Mouse (Mus musculus) ES-Bruce4 (cell line): Measurements from ENCODE around the gene Otud4. TPM values are rescaled to one million over a fixed set of nuclear protein-coding genes. Genes with fewer than 3 reads are reported as not detected.
A peak's percentile ranks its signal among the peaks of the same experiment; 100 is the strongest.
"Not testable (repeated sequence)": the region's sequence is repeated elsewhere in the genome, so short reads cannot be mapped to it uniquely, and the experiment has no call there.

ENCODE experiments used
- H3K27ac ChIP-seq: 2 replicates; pipeline ENCODE4 v1.5.1; 2012; ENCODE audit warnings: low read length, inconsistent platforms; ENCODE audit not compliant: insufficient read depth
- H3K27me3 ChIP-seq: 2 replicates; pipeline ENCODE4 v1.6.1; 2012; ENCODE audit warnings: mild to moderate bottlenecking, low read length, inconsistent platforms; ENCODE audit not compliant: control insufficient read depth, poor library complexity, insufficient read depth, severe bottlenecking
- H3K36me3 ChIP-seq: 2 replicates; pipeline ENCODE4 v1.6.1; 2012; ENCODE audit warnings: inconsistent platforms, mild to moderate bottlenecking, low read length, moderate library complexity; ENCODE audit not compliant: control insufficient read depth, poor library complexity, insufficient read depth, severe bottlenecking
- H3K4me1 ChIP-seq: one replicate; pipeline ENCODE4 v1.8.1; 2011; ENCODE audit warnings: low read length; ENCODE audit not compliant: control insufficient read depth, insufficient read depth
- H3K4me3 ChIP-seq: 2 replicates; pipeline ENCODE4 v1.5.1; 2011; ENCODE audit warnings: low read depth, mild to moderate bottlenecking, low read length
- H3K9ac ChIP-seq: 2 replicates; pipeline ENCODE4 v1.6.1; 2012; ENCODE audit warnings: low read depth, mild to moderate bottlenecking, inconsistent platforms; ENCODE audit not compliant: poor library complexity, severe bottlenecking
- H3K9me3 ChIP-seq: replicated peaks from 2 replicates; pipeline ENCODE4 v1.6.1; 2012; ENCODE audit warnings: mild to moderate bottlenecking, low read length, inconsistent platforms; ENCODE audit not compliant: control insufficient read depth, poor library complexity, insufficient read depth, severe bottlenecking
- CTCF ChIP-seq: IDR thresholded peaks from one replicate; pipeline ENCODE4 v1.8.1; 2011; ENCODE audit warnings: low read depth, low read length
- EP300 ChIP-seq: IDR thresholded peaks from 2 replicates; pipeline ENCODE4 v1.6.1; 2011; ENCODE audit warnings: low read depth, low read length; ENCODE audit not compliant: insufficient read depth
- POLR2A ChIP-seq: IDR thresholded peaks from one replicate; pipeline ENCODE4 v1.8.1; 2011; ENCODE audit warnings: low read length; ENCODE audit not compliant: insufficient read depth
- polyA plus RNA-seq: library from polyadenylated mRNA; stranded (reverse); fragments of >200 nt; gene quantifications from 2 replicates; pipeline ENCODE4 v1.2.4, GENCODE M21; 2011; ENCODE audit warnings: low read depth; ENCODE audit not compliant: missing spikeins, insufficient read depth, insufficient read length

The Otud4 gene
- polyA plus RNA-seq, 1 experiment = 161 TPM

DNA sequence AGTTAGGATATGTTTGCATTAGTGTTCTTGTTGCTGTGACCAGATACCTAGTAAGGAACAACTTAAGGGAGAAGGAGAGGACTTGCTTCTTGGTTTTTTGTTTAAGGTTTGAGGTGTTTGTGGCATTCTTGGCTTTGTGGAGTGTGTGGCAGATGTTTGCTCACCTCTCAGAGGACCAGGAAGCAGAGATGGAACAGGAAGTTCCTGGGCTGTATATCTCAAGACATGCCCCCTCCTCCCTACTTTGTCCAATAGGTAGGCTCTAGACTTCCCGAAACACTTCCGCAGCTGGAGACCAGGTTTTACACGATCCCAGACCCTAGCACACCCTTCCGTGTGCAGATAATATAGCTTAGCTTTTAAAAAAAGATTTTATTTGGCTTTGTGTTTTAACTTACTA, 10.2 kb downstream of the Otud4 start:
- H3K27ac ChIP-seq = no peak overlapping the region
- TF ChIP-seq POLR2A = no peak
- TF ChIP-seq CTCF = no peak
- TF ChIP-seq EP300 = no peak
- no peak overlapping the region for H3K4me3 ChIP-seq
- peaks cover 58% of the 10 kb centered on the region for H3K36me3 ChIP-seq
- no peaks in the 10 kb centered on the region for H3K9me3 ChIP-seq
- H3K4me1 ChIP-seq = no peaks in the 10 kb centered on the region
- no peaks in the 10 kb centered on the region for H3K27me3 ChIP-seq
- no peak overlapping the region for H3K9ac ChIP-seq

DNA sequence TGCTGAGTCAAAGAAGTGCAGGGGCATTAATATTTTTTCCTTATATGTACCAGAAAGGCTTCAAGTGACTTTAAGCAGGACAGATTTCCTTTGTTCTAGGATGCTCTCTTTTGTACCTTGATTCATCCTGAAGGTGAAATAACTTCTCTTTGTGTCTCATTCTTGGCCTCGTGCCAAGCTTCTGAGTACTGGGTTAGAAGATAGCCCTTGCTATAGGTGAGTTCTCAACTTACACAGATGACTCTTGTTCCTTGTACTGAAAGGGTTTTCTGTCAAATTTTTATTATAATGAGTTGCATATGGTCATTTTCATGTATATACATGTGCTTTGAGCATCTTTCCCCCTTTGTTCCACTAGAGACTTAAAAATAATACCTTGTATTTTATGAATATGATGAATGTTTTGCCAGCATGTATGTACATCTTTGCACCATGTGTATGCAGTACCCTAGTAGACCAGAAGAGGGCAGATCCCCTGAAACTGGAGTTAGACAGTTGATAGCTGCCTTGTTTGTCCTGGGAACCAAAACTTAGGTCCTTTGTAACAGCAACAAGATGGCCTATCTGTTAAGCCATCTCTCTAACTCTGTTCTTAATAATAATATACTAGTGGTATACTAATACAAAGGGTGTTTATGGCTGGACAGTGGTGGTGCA, 10.9 kb downstream of the Otud4 start:
- H3K4me3 ChIP-seq = no peak overlapping the region

DNA sequence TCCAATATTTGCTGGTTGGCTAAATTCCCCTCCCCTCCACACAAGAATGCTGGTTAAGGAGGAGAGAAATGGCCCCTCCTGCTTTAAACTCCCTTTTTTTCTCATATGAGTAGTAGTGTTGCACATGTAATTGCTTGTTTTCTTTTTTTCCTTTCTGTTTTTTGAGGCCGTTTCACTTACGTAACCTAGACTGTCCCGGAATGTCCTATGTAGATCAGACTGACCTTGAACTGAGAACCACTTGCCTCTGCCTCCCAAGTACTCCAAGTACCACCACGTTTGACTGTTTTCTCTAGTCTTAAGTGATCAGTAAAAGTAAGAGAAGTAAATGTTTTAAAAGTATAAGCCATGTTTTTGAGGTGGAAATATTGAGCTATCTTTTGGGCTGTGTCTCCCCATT, 14.3 kb downstream of the Otud4 start:
- no peaks in the 10 kb centered on the region for H3K9me3 ChIP-seq
- H3K4me1 ChIP-seq = no peaks in the 10 kb centered on the region
- H3K27ac ChIP-seq = no peak overlapping the region; the same call in 1 of the 2 replicates
- TF ChIP-seq EP300 = no peak
- no peak overlapping the region for H3K9ac ChIP-seq
- H3K4me3 ChIP-seq = no peak overlapping the region
- peaks cover 56% of the 10 kb centered on the region for H3K36me3 ChIP-seq
- H3K27me3 ChIP-seq = no peaks in the 10 kb centered on the region

More for the DNA sequence above, 10.9 kb downstream of the Otud4 start:
- Histone ChIP-seq H3K9ac (no peak overlapping the region), H3K27me3 (no peaks in the 10 kb centered on the region), H3K9me3 (no peaks in the 10 kb centered on the region), H3K27ac (no peak overlapping the region), H3K36me3 (peaks cover 61% of the 10 kb centered on the region), H3K4me1 (no peaks in the 10 kb centered on the region)
- TF ChIP-seq CTCF (no peak), EP300 (no peak), POLR2A (no peak)

DNA sequence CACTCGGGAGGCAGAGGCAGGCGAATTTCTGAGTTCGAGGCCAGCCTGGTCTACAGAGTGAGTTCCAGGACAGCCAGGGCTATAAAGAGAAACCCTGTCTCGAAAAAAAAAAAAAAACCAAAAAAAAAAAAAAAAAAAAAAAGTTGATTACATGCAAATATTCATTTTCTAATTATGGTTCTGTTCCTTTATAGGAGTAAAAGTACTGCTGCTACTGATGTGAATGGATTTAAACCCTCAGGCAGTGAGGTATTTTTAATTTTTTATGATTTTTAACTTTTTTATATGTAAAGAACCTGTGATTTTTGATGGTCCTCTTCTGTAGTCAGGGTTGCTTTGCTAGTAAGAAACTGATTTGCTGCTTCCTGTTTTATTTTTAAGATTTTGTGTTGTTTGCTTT, 19.3 kb downstream of the Otud4 start:
- H3K4me3 ChIP-seq, H3K27ac ChIP-seq, H3K9ac ChIP-seq, H3K27me3 ChIP-seq, H3K4me1 ChIP-seq, H3K9me3 ChIP-seq: not testable (repeated sequence)
- peaks cover 79% of the 10 kb centered on the region for H3K36me3 ChIP-seq

DNA sequence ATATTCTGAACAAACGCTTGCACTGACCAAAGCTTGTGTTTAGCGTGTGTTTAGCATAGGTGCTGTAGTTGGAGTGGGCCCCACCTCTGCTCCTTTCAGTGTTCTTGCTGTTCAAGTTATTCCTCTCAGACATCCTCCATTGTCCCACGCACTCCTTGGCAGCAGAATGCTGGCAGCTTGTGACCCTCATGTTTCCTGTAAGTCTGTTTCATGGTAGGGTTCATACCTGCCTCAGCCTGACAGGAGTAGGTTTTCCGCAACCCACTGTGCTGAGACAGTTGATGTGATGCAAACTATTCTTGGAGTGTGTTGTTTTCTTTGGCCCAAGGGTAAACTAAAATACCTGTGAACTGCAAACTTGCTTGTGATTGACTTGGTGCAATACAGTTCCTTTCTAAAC, 37.0 kb downstream of the Otud4 start:
- H3K27me3 ChIP-seq = no peaks in the 10 kb centered on the region
- no peak overlapping the region for H3K27ac ChIP-seq
- no peak overlapping the region for H3K4me3 ChIP-seq
- H3K4me1 ChIP-seq = peaks cover 3% of the 10 kb centered on the region
- H3K9me3 ChIP-seq = no peaks in the 10 kb centered on the region
- H3K9ac ChIP-seq = no peak overlapping the region
- peaks cover 42% of the 10 kb centered on the region for H3K36me3 ChIP-seq
- no peak for TF ChIP-seq EP300
- no peak for TF ChIP-seq CTCF
- no peak for TF ChIP-seq POLR2A

DNA sequence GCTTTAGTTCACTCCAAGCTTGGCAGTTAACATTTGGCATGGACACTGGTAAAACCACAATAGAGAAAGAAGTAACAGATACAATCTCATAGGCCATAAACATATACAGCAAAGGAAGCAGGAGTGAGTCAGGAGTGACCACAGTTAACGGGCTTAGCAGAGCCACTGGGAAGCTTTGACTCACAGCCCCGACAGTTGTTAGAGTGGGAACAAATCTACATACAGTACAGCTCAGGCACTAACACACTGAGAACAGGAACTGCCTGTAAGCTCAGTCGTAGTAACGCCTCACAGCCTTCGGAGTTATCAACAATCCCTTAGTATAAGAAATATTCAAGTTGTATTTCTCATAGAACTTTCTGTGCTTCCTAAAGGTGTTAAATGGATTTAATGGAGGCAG, 39.6 kb downstream of the Otud4 start:
- peaks cover 34% of the 10 kb centered on the region for H3K36me3 ChIP-seq

DNA sequence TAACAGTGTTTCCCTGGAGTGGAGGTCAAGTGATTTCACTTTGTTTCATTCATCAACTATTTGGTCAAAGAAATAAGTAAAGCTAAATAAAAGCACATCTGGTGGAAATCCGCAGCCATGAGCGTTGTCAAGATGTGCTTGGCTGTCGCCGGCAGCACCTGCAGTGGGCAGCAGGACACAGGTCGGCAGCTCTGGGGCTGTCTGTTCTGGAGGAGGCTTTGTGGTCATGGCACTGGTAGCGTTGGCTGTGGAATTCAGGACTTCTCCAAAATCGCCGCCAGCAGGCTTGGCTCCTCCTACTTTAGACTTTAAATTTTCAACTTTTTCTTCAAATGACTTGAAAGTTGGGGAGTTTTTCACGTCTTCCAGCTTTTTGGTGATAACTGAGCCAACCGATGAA, 40.7 kb downstream of the Otud4 start:
- not testable (repeated sequence) for H3K4me1 ChIP-seq, H3K9me3 ChIP-seq, H3K27ac ChIP-seq, H3K27me3 ChIP-seq
- H3K36me3 ChIP-seq = peaks cover 35% of the 10 kb centered on the region
- H3K9ac ChIP-seq = peak overlapping the region; percentile 40; the same call in 1 of the 2 replicates
- peak overlapping the region; percentile 82 for H3K4me3 ChIP-seq

More for the DNA sequence above, 39.6 kb downstream of the Otud4 start:
- H3K27me3 ChIP-seq = no peaks in the 10 kb centered on the region
- H3K9ac ChIP-seq = no peak overlapping the region
- no peaks in the 10 kb centered on the region for H3K9me3 ChIP-seq
- H3K27ac ChIP-seq = no peak overlapping the region
- TF ChIP-seq CTCF = no peak
- no peak for TF ChIP-seq POLR2A
- no peak for TF ChIP-seq EP300
- peaks cover 3% of the 10 kb centered on the region for H3K4me1 ChIP-seq
- H3K4me3 ChIP-seq = no peak overlapping the region
